Mouse (Mus musculus) bone marrow macrophage, adult 2 months (primary cell): ENCODE data around the gene Ngdn. TPM values are rescaled to one million over a fixed set of nuclear protein-coding genes. Genes with fewer than 3 reads are reported as not detected.
"Not testable (repeated sequence)": the region's sequence is repeated elsewhere in the genome, so short reads cannot be mapped to it uniquely, and the experiment has no call there.

ENCODE experiments used
- H3K27ac ChIP-seq: 2 replicates; pipeline ENCODE4 v1.5.1; 2012; ENCODE audit warnings: low read depth, low read length; ENCODE audit not compliant: insufficient read depth
- H3K4me1 ChIP-seq: 2 replicates; pipeline ENCODE4 v1.6.1; 2012; ENCODE audit warnings: low read length; ENCODE audit not compliant: control insufficient read depth, insufficient read depth
- H3K4me3 ChIP-seq: 2 replicates; pipeline ENCODE4 v1.5.1; 2012; ENCODE audit warnings: mild to moderate bottlenecking, low read length, moderate library complexity; ENCODE audit not compliant: insufficient read depth
- CTCF ChIP-seq: IDR thresholded peaks from 2 replicates; pipeline ENCODE4 v1.5.1; 2012; ENCODE audit warnings: low read depth, mild to moderate bottlenecking, low read length, moderate library complexity
- POLR2A ChIP-seq: IDR thresholded peaks from 2 replicates; pipeline ENCODE4 v1.6.1; 2012; ENCODE audit warnings: mild to moderate bottlenecking, low read depth, low read length, borderline replicate concordance
- polyA plus RNA-seq: library from polyadenylated mRNA; stranded (reverse); fragments of >200 nt; gene quantifications from 2 replicates; pipeline ENCODE4 v1.2.4, GENCODE M21; 2012; ENCODE audit not compliant: missing spikeins, insufficient read depth, insufficient read length

Ngdn gene
- 38.3 and 44.2 TPM in 2 replicates for polyA plus RNA-seq

- no peak; the same call in 1 of the 2 replicates for TF ChIP-seq POLR2A
- TF ChIP-seq CTCF, result 0 out of 2 replicates have a peak, but pooled peaks have one; percentile 34
- Histone ChIP-seq H3K27ac (peak within 1 kb of the TSS; percentile 48), H3K4me3 (peak within 1 kb of the TSS; percentile 67), H3K4me1 (peaks cover 8% of the 10 kb centered on the region)
These were observed at the start of gene Ngdn for GRCm38 (mm10) chr14:55014991-55015766. Gene Ngdn, plus strand, starts transcription at chr14:55015454.

- no peak overlapping the region for H3K4me3 ChIP-seq
- no peak overlapping the region for H3K27ac ChIP-seq
- H3K4me1 ChIP-seq, result no peaks in the 10 kb centered on the region; the same call in 1 of the 2 replicates
- TF ChIP-seq POLR2A (no peak), CTCF (no peak)
These were observed 49.6 kb upstream of the Ngdn start for GRCm38 (mm10) chr14:54965631-54966030.

GRCm38 (mm10) chr14:54966320-54966977, 48.8 kb upstream of the Ngdn start, which contains the start of gene Myh6:
Gene Myh6, minus strand, starts transcription at chr14:54966927.
- no peak for TF ChIP-seq CTCF
- TF ChIP-seq POLR2A, result no peak
- Histone ChIP-seq H3K4me1 (no peaks in the 10 kb centered on the region), H3K27ac (no peak within 1 kb of the TSS), H3K4me3 (no peak within 1 kb of the TSS)

GRCm38 (mm10) chr14:54967874-54968273, 47.4 kb upstream of the Ngdn start:
- H3K4me3 ChIP-seq, result no peak overlapping the region
- TF ChIP-seq CTCF (no peak), POLR2A (no peak)

GRCm38 (mm10) chr14:54968344-54968743, 46.9 kb upstream of the Ngdn start:
- Histone ChIP-seq H3K4me3 (no peak overlapping the region), H3K27ac (no peak overlapping the region), H3K4me1 (no peaks in the 10 kb centered on the region)
- TF ChIP-seq CTCF (no peak), POLR2A (no peak)

More at GRCm38 (mm10) chr14:54967874-54968273, 47.4 kb upstream of the Ngdn start:
- no peak overlapping the region for H3K27ac ChIP-seq
- no peaks in the 10 kb centered on the region for H3K4me1 ChIP-seq

- H3K27ac ChIP-seq, H3K4me3 ChIP-seq, H3K4me1 ChIP-seq: not testable (repeated sequence)
These were observed 42.5 kb upstream of the Ngdn start for GRCm38 (mm10) chr14:54972786-54973185.

GRCm38 (mm10) chr14:54974068-54974791, 41.0 kb upstream of the Ngdn start:
- Histone ChIP-seq H3K4me3 (no peak overlapping the region), H3K27ac (no peak overlapping the region), H3K4me1 (no peaks in the 10 kb centered on the region)
- no peak for TF ChIP-seq CTCF
- TF ChIP-seq POLR2A, result no peak

- no peak for TF ChIP-seq POLR2A
- TF ChIP-seq CTCF, result no peak
- Histone ChIP-seq H3K27ac (no peak within 1 kb of the TSS), H3K4me3 (no peak within 1 kb of the TSS), H3K4me1 (no peaks in the 10 kb centered on the region)
These were observed 38.6 kb upstream of the Ngdn start, which contains the start of gene Gm17428 for GRCm38 (mm10) chr14:54976633-54977032. Gene Gm17428, plus strand, starts transcription at chr14:54976933.

- Histone ChIP-seq H3K4me3 (no peak overlapping the region), H3K27ac (no peak overlapping the region), H3K4me1 (no peaks in the 10 kb centered on the region)
- TF ChIP-seq CTCF, result no peak
- TF ChIP-seq POLR2A, result no peak
These were observed 36.6 kb upstream of the Ngdn start for GRCm38 (mm10) chr14:54978664-54979063.
